Mouse (Mus musculus) E14TG2a.4 (cell line): ENCODE data around the gene Slc25a28.

Experiments used
- H3K27me3 ChIP-seq: 2 replicates; pipeline ENCODE4 v1.6.1; 2014; ENCODE audit warnings: low read length, control low read depth; ENCODE audit not compliant: insufficient read depth
- H3K36me3 ChIP-seq: 2 replicates; pipeline ENCODE4 v1.6.1; 2014; ENCODE audit warnings: low read length, control low read depth; ENCODE audit not compliant: insufficient read depth
- H3K4me1 ChIP-seq: replicated peaks from 2 replicates; pipeline ENCODE4 v1.6.1; 2014; ENCODE audit warnings: low read depth, low read length, control low read depth
- H3K4me3 ChIP-seq: replicated peaks from 2 replicates; pipeline ENCODE4 v1.5.1; 2014; ENCODE audit warnings: mild to moderate bottlenecking, low read length
- H3K9me3 ChIP-seq: 2 replicates; pipeline ENCODE4 v1.6.1; 2014; ENCODE audit warnings: low read length, control low read depth
- CTCF ChIP-seq: conservative IDR thresholded peaks from 2 replicates; pipeline ENCODE4 v1.5.1; 2014; ENCODE audit warnings: low read length
- NANOG ChIP-seq: IDR thresholded peaks from 2 replicates; pipeline ENCODE4 v1.6.1; 2014; ENCODE audit warnings: borderline replicate concordance, low read length, mixed read lengths
- POU5F1 ChIP-seq: IDR thresholded peaks from 2 replicates; pipeline ENCODE4 v1.6.1; 2014; ENCODE audit warnings: low read length, borderline replicate concordance

The Slc25a28 gene

GRCm38 (mm10) chr19:43671054-43671453 is 3.6 kb downstream of the Slc25a28 start:
- H3K4me1 ChIP-seq, result peaks cover 67% of the 10 kb centered on the region
- no peaks in the 10 kb centered on the region for H3K27me3 ChIP-seq
- TF ChIP-seq POU5F1 (no peak), CTCF (no peak), NANOG (no peak)
- H3K4me3 ChIP-seq, result no peak overlapping the region
- peaks cover 50% of the 10 kb centered on the region for H3K36me3 ChIP-seq
- no peaks in the 10 kb centered on the region for H3K9me3 ChIP-seq

DNA sequence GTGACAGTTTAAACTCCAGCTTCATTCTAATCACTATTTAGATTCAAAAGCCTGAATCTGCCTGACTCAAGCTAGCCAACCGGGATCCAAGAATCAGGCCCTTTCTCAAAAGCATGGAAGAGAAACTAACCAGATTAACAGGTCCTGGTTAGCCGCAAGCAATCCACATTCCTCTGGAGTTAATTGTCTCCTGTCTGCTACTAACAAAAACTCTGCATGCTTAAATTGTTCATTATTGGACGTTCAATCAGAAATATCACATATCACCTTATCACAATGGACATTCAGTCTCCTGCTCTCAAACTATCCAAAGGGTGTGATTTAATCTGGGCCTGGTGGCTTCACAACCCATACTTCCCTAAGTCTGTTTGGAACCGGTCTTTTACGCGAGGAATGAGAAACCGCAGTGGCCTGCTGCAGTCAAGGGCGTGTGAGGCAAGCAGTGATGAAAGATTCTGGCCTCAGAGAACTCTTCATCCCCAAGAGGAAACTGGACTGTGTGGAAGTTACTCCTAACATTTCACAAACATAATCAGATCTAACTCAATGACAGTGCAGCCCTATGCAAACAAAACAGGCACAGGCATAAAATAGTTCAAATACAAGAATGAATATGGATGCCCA is 5.4 kb downstream of the Slc25a28 start:
- Histone ChIP-seq H3K36me3 (peaks cover 64% of the 10 kb centered on the region), H3K4me1 (peaks cover 79% of the 10 kb centered on the region), H3K4me3 (no peak overlapping the region), H3K27me3 (no peaks in the 10 kb centered on the region), H3K9me3 (no peaks in the 10 kb centered on the region)
- TF ChIP-seq NANOG (peak; percentile 85), POU5F1 (no peak)

GRCm38 (mm10) chr19:43667430-43667809 is 7.3 kb downstream of the Slc25a28 start:
- Histone ChIP-seq H3K36me3 (peaks cover 82% of the 10 kb centered on the region), H3K9me3 (no peaks in the 10 kb centered on the region), H3K4me3 (no peak overlapping the region; the same call in 1 of the 2 replicates), H3K27me3 (no peaks in the 10 kb centered on the region), H3K4me1 (peaks cover 81% of the 10 kb centered on the region)
- TF ChIP-seq POU5F1 (no peak), CTCF (no peak), NANOG (no peak)

GRCm38 (mm10) chr19:43666661-43667429 is 7.8 kb downstream of the Slc25a28 start:
- Histone ChIP-seq H3K4me1 (peaks cover 82% of the 10 kb centered on the region), H3K9me3 (no peaks in the 10 kb centered on the region), H3K36me3 (peaks cover 76% of the 10 kb centered on the region), H3K4me3 (peak overlapping the region; percentile 50), H3K27me3 (no peaks in the 10 kb centered on the region)
- TF ChIP-seq POU5F1 (no peak), CTCF (no peak), NANOG (no peak)

DNA sequence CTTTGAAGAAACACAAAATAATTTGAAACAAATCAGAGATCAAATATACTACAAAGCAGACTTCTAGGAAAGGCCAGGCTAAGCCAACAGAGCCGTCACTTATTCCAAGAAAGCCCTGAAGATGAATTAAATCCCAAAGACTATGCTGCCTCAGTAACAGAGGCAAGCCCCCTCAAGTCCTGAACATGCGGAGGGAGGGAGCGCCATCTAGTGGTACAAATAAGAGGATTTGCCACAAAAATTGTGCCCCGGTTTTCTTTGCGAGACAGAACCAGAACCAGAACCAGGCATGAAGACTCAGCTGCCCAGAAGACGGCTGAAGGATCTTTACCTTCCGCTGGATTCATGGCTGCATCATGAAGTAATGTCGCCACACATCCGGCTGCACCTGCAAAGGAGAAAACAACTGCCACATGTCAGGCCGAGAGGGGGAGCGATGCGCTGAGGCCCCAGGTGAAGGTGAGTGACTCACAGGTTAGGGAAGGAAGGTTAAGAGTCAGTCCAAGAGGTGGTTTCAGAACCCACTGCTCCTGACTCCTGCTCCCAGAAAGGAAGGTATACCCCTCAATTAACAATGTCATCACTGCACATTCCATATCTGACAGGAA is 9.1 kb downstream of the Slc25a28 start:
- TF ChIP-seq POU5F1 (no peak), CTCF (peak; percentile 67)
- Histone ChIP-seq H3K27me3 (no peaks in the 10 kb centered on the region), H3K36me3 (peaks cover 65% of the 10 kb centered on the region), H3K4me3 (no peak overlapping the region; the same call in 1 of the 2 replicates), H3K9me3 (no peaks in the 10 kb centered on the region), H3K4me1 (peaks cover 82% of the 10 kb centered on the region)

DNA sequence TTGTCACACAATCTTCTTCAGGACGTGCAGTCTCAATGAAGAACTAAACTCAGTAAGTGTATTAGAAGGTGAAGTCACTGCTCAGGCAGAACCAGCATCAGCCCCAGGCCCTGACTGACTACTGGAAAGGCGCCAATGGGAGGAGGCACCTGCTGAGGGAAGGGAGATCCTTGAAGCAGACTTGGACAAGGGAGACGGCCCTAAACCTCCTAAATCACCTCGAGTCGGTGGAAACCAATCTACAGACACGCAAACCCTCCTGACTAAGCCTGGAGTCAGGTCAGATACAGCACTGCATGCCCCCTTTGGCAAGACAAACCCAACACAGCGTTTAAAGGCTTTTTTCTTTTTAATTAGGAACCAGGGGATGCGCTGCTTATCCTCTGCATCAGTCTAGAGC is 11.2 kb downstream of the Slc25a28 start:
- Histone ChIP-seq H3K27me3 (no peaks in the 10 kb centered on the region), H3K36me3 (peaks cover 48% of the 10 kb centered on the region), H3K9me3 (no peaks in the 10 kb centered on the region), H3K4me3 (no peak overlapping the region), H3K4me1 (peaks cover 66% of the 10 kb centered on the region)
- TF ChIP-seq CTCF, result no peak
- TF ChIP-seq NANOG, result no peak
- no peak for TF ChIP-seq POU5F1

DNA sequence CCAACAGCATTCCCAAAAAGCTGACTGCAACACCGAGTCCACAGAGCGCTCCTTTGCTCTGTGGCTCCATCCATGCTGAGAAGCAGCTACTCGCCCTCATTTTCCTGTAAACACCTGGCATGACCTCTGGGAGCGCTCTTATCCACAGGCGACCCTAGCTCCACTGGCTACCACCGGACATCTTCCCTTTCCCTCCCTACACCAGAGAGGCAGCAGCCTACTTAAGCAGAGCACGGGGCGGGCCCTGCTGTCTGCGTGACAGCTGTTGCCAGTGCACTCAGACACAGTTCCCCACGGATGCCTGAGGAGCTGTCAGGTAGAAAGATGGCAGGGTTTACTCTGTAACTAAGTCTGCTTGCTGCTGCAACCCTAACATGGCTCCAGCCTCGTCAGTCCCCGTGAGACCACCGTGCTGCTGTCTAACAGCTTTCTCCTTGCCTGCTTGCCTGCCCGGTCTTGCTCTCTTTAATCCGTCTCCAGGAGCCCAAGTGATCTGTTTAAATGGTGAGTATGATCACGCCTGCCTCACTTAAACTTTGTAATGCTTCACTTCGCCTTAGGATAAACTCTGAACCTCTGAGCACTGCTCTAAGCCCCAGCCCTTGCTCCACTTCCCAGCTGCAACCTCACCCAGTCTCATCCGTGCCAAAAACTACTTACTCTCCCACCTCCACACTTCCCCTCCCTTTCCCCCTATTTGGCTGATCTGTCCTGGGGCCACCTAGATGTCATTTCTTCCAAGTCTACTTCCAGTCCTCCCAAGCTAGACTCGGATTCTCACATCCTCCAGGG is 12.3 kb downstream of the Slc25a28 start:
- no peak for TF ChIP-seq POU5F1
- peak; percentile 11; the same call in 1 of the 2 replicates for TF ChIP-seq CTCF
- no peak for TF ChIP-seq NANOG
- Histone ChIP-seq H3K36me3 (peaks cover 43% of the 10 kb centered on the region), H3K27me3 (no peaks in the 10 kb centered on the region), H3K9me3 (no peaks in the 10 kb centered on the region), H3K4me1 (peaks cover 56% of the 10 kb centered on the region), H3K4me3 (no peak overlapping the region)

GRCm38 (mm10) chr19:43660774-43661173 is 13.9 kb downstream of the Slc25a28 start:
- peaks cover 40% of the 10 kb centered on the region for H3K4me1 ChIP-seq
- no peaks in the 10 kb centered on the region for H3K9me3 ChIP-seq
- H3K27me3 ChIP-seq, result no peaks in the 10 kb centered on the region
- TF ChIP-seq NANOG (no peak), CTCF (no peak), POU5F1 (no peak)
- H3K4me3 ChIP-seq, result no peak overlapping the region
- peaks cover 30% of the 10 kb centered on the region for H3K36me3 ChIP-seq
